Mouse (Mus musculus) cortical plate, adult 2 months (tissue): ENCODE results near the gene Mndal.
"Not testable (repeated sequence)": the region's sequence is repeated elsewhere in the genome, so short reads cannot be mapped to it uniquely, and the experiment has no call there.

ENCODE experiments used
- CTCF ChIP-seq: fragments of 200-500 bp; IDR thresholded peaks from 2 replicates; pipeline ENCODE4 v1.5.1; 2011; ENCODE audit warnings: mild to moderate bottlenecking, control low read depth, low read length; ENCODE audit not compliant: insufficient read depth; ENCODE audit errors: extremely low read depth
- POLR2A ChIP-seq: fragments of 200-500 bp; IDR thresholded peaks from 2 replicates; pipeline ENCODE4 v1.6.1; 2011; ENCODE audit warnings: mild to moderate bottlenecking, low read length, control low read depth; ENCODE audit not compliant: insufficient read depth; ENCODE audit errors: extremely low read depth

DNA sequence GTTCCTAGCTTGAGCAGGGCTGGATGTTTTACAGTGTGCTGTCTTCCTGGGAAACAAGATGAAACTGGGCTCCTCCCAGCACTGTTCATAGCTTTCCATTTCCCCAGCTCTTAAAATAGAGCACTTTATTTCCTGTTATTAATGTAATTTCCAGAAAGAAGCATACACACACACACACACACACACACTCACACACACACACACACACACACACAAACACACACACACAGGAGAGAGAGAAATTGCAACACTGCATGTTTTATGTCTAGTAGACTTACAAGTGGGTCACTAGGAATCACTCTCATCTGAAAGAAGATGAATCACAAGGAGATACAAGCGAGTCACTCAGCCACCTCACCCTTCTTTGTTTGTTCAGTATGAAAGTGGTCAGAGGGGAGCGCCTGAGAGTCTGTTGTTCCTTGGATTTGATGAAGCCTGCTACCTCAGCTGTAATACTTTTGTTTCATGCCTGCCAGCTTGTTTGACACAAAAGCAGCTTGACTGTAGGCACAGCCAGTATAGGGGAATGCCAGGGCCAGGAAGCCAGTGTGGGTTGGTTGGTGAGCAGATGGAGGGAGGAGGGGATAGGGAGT is 139.5 kb downstream of the Mndal start:
- TF ChIP-seq CTCF, POLR2A: not testable (repeated sequence)
